Mouse (Mus musculus) stomach, embryonic 16.5 days (tissue): ENCODE measurements around the gene Rasl10b. TPM values are rescaled to one million over a fixed set of nuclear protein-coding genes. Genes with fewer than 3 reads are reported as not detected.

ENCODE experiments used
- ATAC-seq: fragments of 200-750 bp; cut with Nextera tagmentation; 2 replicates; pipeline ENCODE4 v1.8.0; 2017; ENCODE audit warnings: moderate number of reproducible peaks, moderate TSS enrichment; ENCODE audit not compliant: insufficient read depth, low FRiP score
- H3K27ac ChIP-seq: fragments of 300-500 bp; sonication (generic); 2 replicates; pipeline ENCODE4 v1.5.1; 2014; ENCODE audit warnings: low read length
- H3K27me3 ChIP-seq: fragments of 300-500 bp; sonication (generic); 2 replicates; pipeline ENCODE4 v1.6.1; 2014; ENCODE audit warnings: low read length, control low read depth, mixed read lengths; ENCODE audit not compliant: control insufficient read depth, insufficient read depth
- H3K36me3 ChIP-seq: fragments of 300-500 bp; sonication (generic); 2 replicates; pipeline ENCODE4 v1.6.1; 2014; ENCODE audit warnings: low read length; ENCODE audit not compliant: control insufficient read depth, insufficient read depth
- H3K4me1 ChIP-seq: fragments of 300-500 bp; sonication (generic); 2 replicates; pipeline ENCODE4 v1.6.1; 2014; ENCODE audit warnings: low read length, control low read depth, mixed read lengths; ENCODE audit not compliant: control insufficient read depth, insufficient read depth
- H3K4me2 ChIP-seq: fragments of 300-500 bp; sonication (generic); 2 replicates; pipeline ENCODE4 v1.6.1; 2014; ENCODE audit warnings: low read depth, low read length, mixed read lengths
- H3K4me3 ChIP-seq: fragments of 300-500 bp; sonication (generic); replicated peaks from 2 replicates; pipeline ENCODE4 v1.5.1; 2014; ENCODE audit warnings: mild to moderate bottlenecking, low read length
- H3K9ac ChIP-seq: fragments of 300-500 bp; sonication (generic); 2 replicates; pipeline ENCODE4 v1.6.1; 2014; ENCODE audit warnings: low read length
- H3K9me3 ChIP-seq: fragments of 300-500 bp; sonication (generic); replicated peaks from 2 replicates; pipeline ENCODE4 v1.6.1; 2016; ENCODE audit warnings: low read length, control low read depth; ENCODE audit not compliant: control insufficient read depth
- WGBS: fragments of 180-500 bp; shearing (Covaris S2); extraction: QIAGEN DNeasy Blood & Tissue Kit; methylation state at CpG from one replicate; pipeline ENCODE4 v1.1.7; 2014; 5-methylcytosine and 5-hydroxymethylcytosine counted together
- polyA plus RNA-seq: library from polyadenylated mRNA; unstranded; fragments of >200 nt; fragmentation: Nextera tagmentation; extraction: Ambion mirVana; gene quantifications from 2 replicates; pipeline ENCODE4 v1.2.1, GENCODE M21; 2015

The Rasl10b gene
- polyA plus RNA-seq, 1 experiment from 2014 or later: 0.49 TPM

DNA sequence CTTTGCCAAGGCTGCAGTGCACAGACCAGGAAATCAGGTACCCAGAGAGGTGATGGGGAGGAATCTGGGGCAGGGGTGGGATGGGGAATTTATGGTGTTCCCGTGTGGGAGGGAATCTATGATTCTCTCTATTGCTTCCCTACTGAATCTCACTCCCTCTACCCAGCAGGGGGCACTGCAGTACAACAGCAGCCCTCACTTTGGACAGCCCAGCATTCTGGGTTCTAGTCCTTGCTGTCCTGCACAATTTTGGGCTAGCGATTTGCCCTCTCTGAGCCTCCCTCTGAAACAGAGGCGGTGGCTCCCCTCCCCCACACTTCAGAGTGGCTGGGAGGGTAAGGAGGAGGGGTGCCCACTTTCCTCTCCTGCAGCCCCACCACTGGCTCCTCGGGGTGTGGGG lies 11.4 kb downstream of the Rasl10b start:
- 38% methylated on average over 4 of the region's 4 CpGs for WGBS
- no peak overlapping the region for H3K27ac ChIP-seq
- no peaks in the 10 kb centered on the region for H3K9me3 ChIP-seq
- peaks cover 26% of the 10 kb centered on the region for H3K27me3 ChIP-seq
- no peaks in the 10 kb centered on the region for H3K4me1 ChIP-seq
- no peak for ATAC-seq
- H3K4me3 ChIP-seq: no peak overlapping the region
- no peak overlapping the region for H3K4me2 ChIP-seq
- no peaks in the 10 kb centered on the region for H3K36me3 ChIP-seq
- no peak overlapping the region for H3K9ac ChIP-seq

DNA sequence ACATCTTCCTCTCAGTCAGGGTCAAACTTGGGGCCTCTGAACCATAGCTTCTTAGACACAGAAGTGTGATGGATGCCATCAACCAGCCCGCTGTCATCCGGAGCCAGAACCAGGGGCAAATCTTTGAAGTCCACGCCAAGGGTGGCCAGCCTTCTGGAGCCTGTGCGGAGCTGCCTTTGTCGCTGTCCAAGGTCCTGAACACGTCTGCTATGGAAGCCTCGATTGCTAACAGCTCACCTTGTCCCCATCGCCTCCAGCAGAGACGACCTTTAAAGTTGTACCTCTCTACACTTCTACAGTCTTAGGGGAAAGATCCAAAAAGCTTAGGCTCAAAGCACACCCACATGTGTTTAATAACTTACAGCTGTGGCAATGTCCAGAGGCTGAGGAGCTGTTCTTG lies 12.4 kb downstream of the Rasl10b start:
- Histone ChIP-seq H3K9ac (no peak overlapping the region), H3K27me3 (peaks cover 34% of the 10 kb centered on the region), H3K9me3 (no peaks in the 10 kb centered on the region), H3K27ac (no peak overlapping the region), H3K36me3 (no peaks in the 10 kb centered on the region), H3K4me1 (no peaks in the 10 kb centered on the region), H3K4me3 (no peak overlapping the region), H3K4me2 (no peak overlapping the region)
- no peak for ATAC-seq
- 4% methylated on average over 9 of the region's 9 CpGs for WGBS

- 10% methylated on average over 8 of the region's 8 CpGs for WGBS
- no peak for ATAC-seq
Measured at GRCm38 (mm10) chr11:83424681-83425080, 15.7 kb downstream of the Rasl10b start.

DNA sequence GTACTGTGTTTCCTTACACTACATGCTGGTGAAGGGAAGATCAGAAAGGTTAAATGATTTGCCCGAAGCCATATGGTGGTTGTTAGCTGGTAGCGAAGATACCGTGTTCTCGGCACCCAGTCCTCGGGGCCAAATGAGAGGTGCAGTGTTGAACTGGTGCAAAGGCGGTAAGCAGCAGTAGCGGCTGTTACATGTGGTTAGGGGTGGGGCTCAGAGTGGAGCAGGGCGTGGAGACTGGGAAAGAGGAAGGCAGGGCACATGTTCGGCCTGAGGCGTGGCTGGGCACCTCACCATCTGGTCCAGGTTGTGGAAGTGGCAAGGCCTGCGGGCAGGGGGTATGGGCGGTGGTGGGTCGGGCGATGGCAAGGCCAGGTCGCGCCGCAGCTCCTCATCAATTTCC lies 18.0 kb downstream of the Rasl10b start:
- ATAC-seq: no peak
- H3K36me3 ChIP-seq: no peaks in the 10 kb centered on the region
- H3K4me2 ChIP-seq: peak overlapping the region; percentile 9; the same call in 1 of the 2 replicates

More at GRCm38 (mm10) chr11:83424681-83425080, 15.7 kb downstream of the Rasl10b start:
- Histone ChIP-seq H3K9ac (no peak overlapping the region), H3K4me3 (no peak overlapping the region), H3K27me3 (peaks cover 37% of the 10 kb centered on the region), H3K4me2 (no peak overlapping the region), H3K4me1 (0 out of 2 replicates have a peak, but pooled peaks cover 5% of the 10 kb centered on the region), H3K27ac (no peak overlapping the region), H3K36me3 (no peaks in the 10 kb centered on the region), H3K9me3 (no peaks in the 10 kb centered on the region)

DNA sequence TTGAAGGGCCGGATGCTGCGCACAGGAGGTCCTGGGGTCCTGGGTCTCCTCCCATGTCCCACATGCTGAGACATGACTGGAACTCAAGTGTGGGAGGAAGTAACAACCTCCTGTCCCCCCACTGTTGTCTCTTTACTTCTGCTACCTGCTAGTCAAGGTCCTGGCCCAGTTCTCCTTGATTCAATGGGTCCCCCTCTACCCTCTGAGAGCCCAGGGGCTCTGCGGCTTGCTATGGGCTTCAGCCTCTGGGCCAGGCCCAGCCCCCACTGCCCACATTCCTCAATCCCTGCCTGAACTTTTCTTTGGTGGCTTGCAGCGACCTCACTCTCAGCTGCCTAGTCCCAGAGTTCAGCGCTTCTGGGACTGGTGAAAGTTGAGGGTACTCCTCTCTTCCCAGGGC lies 20.4 kb downstream of the Rasl10b start, which contains the start of gene Gas2l2:
Gene Gas2l2 (minus strand): TSS at position 101 of the 400 bp plus-strand sequence.
- ATAC-seq: no peak
- no peak within 1 kb of the TSS for H3K27ac ChIP-seq
- H3K4me2 ChIP-seq: no peak within 1 kb of the TSS
- H3K9me3 ChIP-seq: no peaks in the 10 kb centered on the region
- H3K36me3 ChIP-seq: no peaks in the 10 kb centered on the region
- 0 out of 2 replicates have a peak, but pooled peaks cover 6% of the 10 kb centered on the region for H3K4me1 ChIP-seq
- 48% methylated on average over 5 of the region's 5 CpGs for WGBS
- H3K4me3 ChIP-seq: no peak within 1 kb of the TSS
- H3K9ac ChIP-seq: no peak within 1 kb of the TSS
- peaks cover 27% of the 10 kb centered on the region for H3K27me3 ChIP-seq

More for the DNA sequence above, 18.0 kb downstream of the Rasl10b start:
- WGBS: 20% methylated on average over 17 of the region's 17 CpGs
- Histone ChIP-seq H3K9ac (no peak overlapping the region), H3K4me3 (no peak overlapping the region), H3K9me3 (no peaks in the 10 kb centered on the region), H3K27ac (no peak overlapping the region), H3K4me1 (0 out of 2 replicates have a peak, but pooled peaks cover 6% of the 10 kb centered on the region), H3K27me3 (peaks cover 27% of the 10 kb centered on the region)

DNA sequence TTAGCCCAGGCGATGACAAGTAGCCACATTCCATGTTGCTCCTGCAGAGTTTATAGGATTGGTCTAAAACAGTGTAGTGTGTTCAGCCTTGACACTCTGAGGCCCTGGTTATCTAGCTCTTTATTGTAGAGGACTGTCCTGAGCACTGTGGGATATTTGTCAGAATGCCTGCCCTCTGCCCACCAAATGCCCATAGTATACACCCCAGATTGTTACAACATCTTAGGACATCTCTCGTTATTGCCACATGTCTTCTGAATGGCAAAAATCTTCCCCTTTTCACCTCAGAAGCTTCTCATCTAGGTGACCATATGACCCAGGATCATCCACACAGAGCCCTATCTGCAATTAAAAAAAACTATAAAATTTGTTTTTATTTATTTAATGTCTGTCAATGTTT lies 23.6 kb downstream of the Rasl10b start:
- Histone ChIP-seq H3K4me2 (no peak overlapping the region), H3K9me3 (no peaks in the 10 kb centered on the region), H3K4me3 (no peak overlapping the region), H3K9ac (no peak overlapping the region), H3K36me3 (no peaks in the 10 kb centered on the region), H3K4me1 (0 out of 2 replicates have a peak, but pooled peaks cover 6% of the 10 kb centered on the region), H3K27ac (no peak overlapping the region), H3K27me3 (peaks cover 9% of the 10 kb centered on the region; the same call in 1 of the 2 replicates)
- WGBS: 80% methylated on average over 2 of the region's 2 CpGs
- no peak for ATAC-seq

DNA sequence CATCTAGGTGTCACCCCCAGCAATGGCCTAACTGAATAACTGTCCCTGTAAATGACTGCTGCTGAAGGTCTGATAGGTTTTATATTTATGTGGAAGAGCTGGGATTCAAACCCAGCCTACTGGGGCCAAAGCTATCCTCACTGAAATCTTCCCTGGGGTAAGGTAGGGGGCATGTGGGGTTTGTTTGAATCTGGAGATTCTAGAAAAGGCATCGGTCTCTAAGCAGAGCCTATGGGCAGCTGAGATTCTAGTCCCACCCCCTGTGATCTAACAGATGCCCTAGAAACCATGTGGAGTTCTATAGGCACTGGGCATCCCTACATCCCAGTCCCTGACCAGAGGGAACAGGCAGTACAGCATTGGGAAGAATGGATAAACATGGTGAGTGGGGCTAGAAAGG lies 28.4 kb downstream of the Rasl10b start, which contains the start of gene 1700020L24Rik:
Gene 1700020L24Rik (plus strand): TSS at position 301 of the 400 bp plus-strand sequence.
- 90% methylated on average over 1 of the region's 1 CpGs for WGBS
- H3K27me3 ChIP-seq: peaks cover 14% of the 10 kb centered on the region

GRCm38 (mm10) chr11:83439426-83440060 lies 30.6 kb downstream of the Rasl10b start:
- ATAC-seq: no peak
- WGBS: 29% methylated on average over 11 of the region's 11 CpGs
- H3K9ac ChIP-seq: peak overlapping the region; percentile 71; the same call in 1 of the 2 replicates

More for the DNA sequence above, 28.4 kb downstream of the Rasl10b start, which contains the start of gene 1700020L24Rik:
- H3K27ac ChIP-seq: no peak within 1 kb of the TSS
- no peaks in the 10 kb centered on the region; the same call in 1 of the 2 replicates for H3K4me1 ChIP-seq
- H3K36me3 ChIP-seq: no peaks in the 10 kb centered on the region
- H3K9me3 ChIP-seq: no peaks in the 10 kb centered on the region
- no peak within 1 kb of the TSS for H3K4me2 ChIP-seq
- H3K9ac ChIP-seq: no peak within 1 kb of the TSS
- no peak within 1 kb of the TSS for H3K4me3 ChIP-seq
- no peak for ATAC-seq

More at GRCm38 (mm10) chr11:83439426-83440060, 30.6 kb downstream of the Rasl10b start:
- Histone ChIP-seq H3K27me3 (peaks cover 33% of the 10 kb centered on the region), H3K4me1 (peaks cover 2% of the 10 kb centered on the region; the same call in 1 of the 2 replicates), H3K9me3 (no peaks in the 10 kb centered on the region), H3K36me3 (no peaks in the 10 kb centered on the region), H3K4me3 (peak overlapping the region; percentile 74), H3K4me2 (peak overlapping the region; percentile 96), H3K27ac (no peak overlapping the region)
